Mouse (Mus musculus): ENCODE results near the gene Gm4871.

DNA sequence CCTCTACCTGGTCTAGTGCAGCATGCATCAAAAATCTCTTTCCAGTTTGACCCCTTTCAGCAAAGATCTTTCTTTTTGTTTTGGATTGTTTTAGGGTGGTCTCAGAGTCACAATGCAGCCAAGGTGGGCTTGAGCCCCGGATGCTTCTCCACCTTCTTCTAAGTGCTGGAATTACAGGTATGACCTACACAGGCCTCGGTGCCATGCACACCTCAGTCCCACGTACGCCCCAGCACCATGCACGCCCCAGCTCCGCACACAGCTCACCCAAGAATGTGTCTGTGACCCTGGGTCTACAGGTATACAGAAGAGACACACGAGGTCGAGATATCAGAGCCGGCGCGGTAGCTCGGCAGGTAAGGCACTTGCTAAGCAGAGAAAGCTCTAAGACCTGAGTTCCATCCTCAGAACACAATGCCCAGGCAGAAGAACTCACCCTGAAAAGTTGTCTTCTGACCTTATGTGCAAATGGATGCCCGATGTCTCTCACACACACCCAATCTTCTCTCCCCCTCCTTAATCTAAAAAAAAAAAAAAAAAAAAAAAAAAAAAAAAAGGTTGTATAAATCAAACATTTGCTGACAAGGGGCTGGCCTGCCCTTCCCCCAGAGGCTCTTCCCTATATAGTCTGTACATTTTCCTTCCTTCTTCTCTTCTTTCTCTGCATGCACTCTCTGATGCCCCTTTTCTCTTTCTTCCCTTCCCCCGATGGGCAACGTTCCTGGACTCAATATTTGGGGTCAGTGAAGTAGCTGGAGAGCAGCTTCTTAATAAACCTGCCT is 23.5 kb downstream of the Gm4871 start:
- TF ChIP-seq POLR2A (IDR thresholded peaks at IDR 0.05; ENCODE audit: low read depth, low read length) (no peak), CTCF (IDR thresholded peaks at IDR 0.05; ENCODE audit: extremely low read depth, insufficient read depth, insufficient read length, insufficient replicate concordance) (no peak)

All from spleen, adult 2 months (tissue).